Mouse (Mus musculus) CD8-positive naive resting alpha-beta T cell, adult 57 days (primary cell): ENCODE results near the gene Pnn. TPM values are rescaled to one million over a fixed set of nuclear protein-coding genes. Genes with fewer than 3 reads are reported as not detected.

ENCODE experiments used
- total RNA-seq: library from RNA; stranded (reverse); gene quantifications from one replicate; pipeline ENCODE4 v1.2.4, GENCODE M21; 2023

Gene Pnn
- total RNA-seq: 68.4 TPM

GRCm38 (mm10) chr12:59066448-59067077 is at the start of gene Pnn:
Gene Pnn, plus strand, starts transcription at chr12:59066884.

DNA sequence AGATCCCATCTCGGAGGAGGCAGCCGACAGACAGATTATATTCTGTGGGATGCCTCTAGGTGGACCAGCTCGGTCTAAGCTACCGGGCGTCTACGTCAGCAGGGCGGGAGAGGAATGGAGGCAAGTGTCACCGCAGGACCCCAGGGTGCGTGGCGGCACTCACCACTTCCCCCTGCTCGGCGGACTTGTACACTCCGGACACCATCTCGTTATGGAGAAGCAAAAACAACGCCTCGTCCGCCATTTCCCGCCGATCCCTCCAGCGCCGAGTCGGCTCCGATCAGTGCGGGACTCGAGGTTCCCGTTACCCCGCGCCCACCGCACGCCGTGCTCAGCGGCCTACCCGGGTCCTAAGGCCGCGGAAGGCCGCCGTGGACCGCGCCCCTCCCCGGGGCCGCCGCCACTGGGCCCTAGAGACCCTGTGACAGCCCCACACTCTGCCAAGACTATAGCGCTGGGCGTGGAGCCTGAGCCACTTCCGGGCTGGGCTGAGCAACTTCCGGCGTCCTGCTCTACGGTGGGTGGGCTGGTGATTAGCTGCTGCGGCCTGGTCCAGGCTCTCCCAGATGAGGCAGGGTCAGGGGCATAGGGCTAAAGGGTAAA is 5.6 kb upstream of the Pnn start, which contains the start of gene Trappc6b:
Gene Trappc6b, minus strand, starts transcription at position 480 of the 603 bp plus-strand sequence.

GRCm38 (mm10) chr12:59095104-59096025 is 28.7 kb downstream of the Pnn start, which contains the start of gene Mia2:
Gene Mia2, plus strand, starts transcription at chr12:59095799.

Other genes starting within 250 kb of the Pnn start
- 18.2 TPM for gene Sec23a, start 54.9 kb upstream of the Pnn start, total RNA-seq
- 13.8 TPM for gene Gemin2, start 53.5 kb upstream of the Pnn start, total RNA-seq
- 75.4 TPM for gene Trappc6b, start 5.4 kb upstream of the Pnn start, total RNA-seq
- 121 TPM for gene Mia2, start 28.9 kb downstream of the Pnn start, total RNA-seq
- 53.1 TPM for gene Fbxo33, start 152.8 kb downstream of the Pnn start, total RNA-seq